Mouse (Mus musculus): ENCODE data around the gene Ckm. TPM values are rescaled to one million over a fixed set of nuclear protein-coding genes. Genes with fewer than 3 reads are reported as not detected.

Gene Ckm
- polyA plus RNA-seq, 1 experiment from 2014 or later, result 910 TPM

DNA sequence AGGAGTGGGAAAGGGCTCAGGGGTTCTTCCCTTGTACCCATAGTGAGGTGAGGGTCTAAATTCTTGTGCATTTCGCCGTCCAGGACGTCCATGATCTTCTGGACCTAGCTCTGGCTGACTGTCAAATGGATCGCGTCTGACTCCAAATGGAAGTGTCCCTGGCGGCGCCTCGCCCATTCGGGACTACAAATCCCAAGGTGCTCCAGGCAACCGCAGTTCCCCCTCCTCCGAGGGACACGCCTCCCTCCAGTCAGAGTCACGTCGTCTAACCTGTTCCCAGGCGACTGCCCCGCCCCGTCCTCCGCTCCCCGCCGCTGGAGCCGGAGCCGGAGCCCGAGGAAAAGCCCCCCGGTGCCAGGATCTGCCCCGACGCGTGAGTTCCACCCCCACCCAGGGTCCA is 43.6 kb upstream of the Ckm start:
- Histone ChIP-seq H3K4me1 (ENCODE audit: control insufficient read depth in 2 of 2, insufficient read depth in 2 of 2, low read length in 2 of 2) (peaks cover 24 to 43% of the 10 kb centered on the region in 2 experiments), H3K9ac (ENCODE audit: low read length) (peak overlapping the region; percentile 74), H3K36me3 (ENCODE audit: control insufficient read depth, insufficient read depth, low read length) (peaks cover 19% of the 10 kb centered on the region), H3K9me3 (ENCODE audit: control insufficient read depth, low read length) (no peaks in the 10 kb centered on the region), H3K27me3 (ENCODE audit: control insufficient read depth, insufficient read depth, low read length) (no peaks in the 10 kb centered on the region), H3K4me3 (ENCODE audit: control insufficient read depth in 1 of 2, insufficient read depth in 1 of 2, low read depth in 1 of 2, low read length in 2 of 2) (peak overlapping the region; percentile 56 to 65), H3K27ac (replicated peaks in 1 of 2; ENCODE audit: control insufficient read depth in 1 of 2, insufficient read depth in 1 of 2, low read depth in 2 of 2, low read length in 2 of 2) (peak overlapping the region; percentile 87 to 92), H3K4me2 (ENCODE audit: low read length) (peak overlapping the region; percentile 80)
- peak; percentile 76 for ATAC-seq (ENCODE audit: insufficient number of reproducible peaks, insufficient read depth, low FRiP score, low read depth)
- under 1% methylated on average over 27 of the region's 27 CpGs for WGBS

DNA sequence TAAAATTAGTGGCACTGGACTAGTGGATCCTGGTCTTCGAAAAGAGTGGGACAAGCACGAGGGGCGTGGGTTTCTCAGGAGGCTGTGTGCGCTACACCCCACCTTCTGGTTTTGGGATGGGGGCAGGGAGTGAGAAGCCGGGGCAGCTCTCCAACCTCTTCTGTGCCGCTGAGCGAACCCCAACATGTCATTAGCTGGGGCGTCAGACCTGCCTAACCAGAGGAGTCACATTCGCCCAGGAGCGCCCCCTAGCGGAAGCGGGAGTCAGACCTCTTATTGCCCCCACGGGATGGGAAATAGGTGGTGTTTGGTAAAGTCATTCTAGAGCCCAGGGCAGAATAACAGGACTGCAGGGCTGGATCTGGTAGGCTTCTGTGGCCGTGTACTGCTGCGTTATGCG is 42.9 kb upstream of the Ckm start:
- H3K27me3 ChIP-seq (ENCODE audit: control insufficient read depth, insufficient read depth, low read length), result no peaks in the 10 kb centered on the region
- H3K4me3 ChIP-seq (ENCODE audit: control insufficient read depth in 1 of 2, insufficient read depth in 1 of 2, low read depth in 1 of 2, low read length in 2 of 2), result peak overlapping the region; percentile 56 to 65
- H3K9ac ChIP-seq (ENCODE audit: low read length), result peak overlapping the region; percentile 74
- WGBS, result 5% methylated on average over 16 of the region's 16 CpGs
- no peak for ATAC-seq (ENCODE audit: insufficient number of reproducible peaks, insufficient read depth, low FRiP score, low read depth)
- H3K9me3 ChIP-seq (ENCODE audit: control insufficient read depth, low read length), result no peaks in the 10 kb centered on the region
- H3K4me2 ChIP-seq (ENCODE audit: low read length), result peak overlapping the region; percentile 80
- H3K27ac ChIP-seq (replicated peaks in 1 of 2; ENCODE audit: control insufficient read depth in 1 of 2, insufficient read depth in 1 of 2, low read depth in 2 of 2, low read length in 2 of 2), result peak overlapping the region; percentile 87 to 92
- peaks cover 24 to 43% of the 10 kb centered on the region in 2 experiments for H3K4me1 ChIP-seq (ENCODE audit: control insufficient read depth in 2 of 2, insufficient read depth in 2 of 2, low read length in 2 of 2)
- H3K36me3 ChIP-seq (ENCODE audit: control insufficient read depth, insufficient read depth, low read length), result peaks cover 11% of the 10 kb centered on the region

GRCm38 (mm10) chr7:19362276-19362675 is 42.3 kb upstream of the Ckm start:
- Histone ChIP-seq H3K27ac (replicated peaks in 1 of 2; ENCODE audit: control insufficient read depth in 1 of 2, insufficient read depth in 1 of 2, low read depth in 2 of 2, low read length in 2 of 2) (peak overlapping the region; percentile 87 to 92), H3K4me1 (ENCODE audit: control insufficient read depth in 2 of 2, insufficient read depth in 2 of 2, low read length in 2 of 2) (peaks cover 24 to 43% of the 10 kb centered on the region in 2 experiments), H3K4me2 (ENCODE audit: low read length) (peak overlapping the region; percentile 80), H3K36me3 (ENCODE audit: control insufficient read depth, insufficient read depth, low read length) (peaks cover 5% of the 10 kb centered on the region), H3K27me3 (ENCODE audit: control insufficient read depth, insufficient read depth, low read length) (no peaks in the 10 kb centered on the region), H3K9me3 (ENCODE audit: control insufficient read depth, low read length) (no peaks in the 10 kb centered on the region), H3K9ac (ENCODE audit: low read length) (peak overlapping the region; percentile 74), H3K4me3 (ENCODE audit: control insufficient read depth in 1 of 2, insufficient read depth in 1 of 2, low read depth in 1 of 2, low read length in 2 of 2) (peak overlapping the region; percentile 56 to 65)
- 15% methylated on average over 4 of the region's 4 CpGs for WGBS
- peak; percentile 44; the same call in 1 of the 2 replicates for ATAC-seq (ENCODE audit: insufficient number of reproducible peaks, insufficient read depth, low FRiP score, low read depth)

DNA sequence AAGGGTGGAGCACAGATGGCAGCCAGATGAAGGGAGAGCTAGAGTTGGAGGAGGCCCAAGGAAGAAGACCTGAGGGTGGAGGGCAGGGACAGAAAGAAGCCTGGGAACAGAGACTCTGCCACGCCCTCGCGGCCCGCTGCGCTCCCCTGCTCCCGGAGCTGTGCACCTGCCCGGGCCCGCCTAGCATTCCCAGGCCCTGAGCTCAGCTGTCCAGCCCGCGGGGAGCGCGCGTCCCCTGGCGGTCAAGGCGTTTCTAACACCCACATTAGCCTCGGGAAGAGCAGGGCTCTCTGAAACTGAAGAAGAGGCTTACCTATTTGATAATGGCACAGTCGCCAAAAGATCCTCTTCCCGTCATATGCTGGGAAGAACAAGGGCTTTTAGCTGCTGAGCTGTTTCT is 40.7 kb upstream of the Ckm start:
- peak overlapping the region; percentile 35; the same call in 1 of the 2 replicates for H3K9ac ChIP-seq (ENCODE audit: low read length)
- no peaks in the 10 kb centered on the region for H3K9me3 ChIP-seq (ENCODE audit: control insufficient read depth, low read length)
- peak overlapping the region; percentile 87 to 92 for H3K27ac ChIP-seq (replicated peaks in 1 of 2; ENCODE audit: control insufficient read depth in 1 of 2, insufficient read depth in 1 of 2, low read depth in 2 of 2, low read length in 2 of 2)
- peaks cover 5% of the 10 kb centered on the region for H3K36me3 ChIP-seq (ENCODE audit: control insufficient read depth, insufficient read depth, low read length)
- 2% methylated on average over 18 of the region's 18 CpGs for WGBS
- no peaks in the 10 kb centered on the region for H3K27me3 ChIP-seq (ENCODE audit: control insufficient read depth, insufficient read depth, low read length)
- H3K4me1 ChIP-seq (ENCODE audit: control insufficient read depth in 2 of 2, insufficient read depth in 2 of 2, low read length in 2 of 2), result peaks cover 24 to 35% of the 10 kb centered on the region in 2 experiments
- no peak overlapping the region for H3K4me3 ChIP-seq (ENCODE audit: control insufficient read depth in 1 of 2, insufficient read depth in 1 of 2, low read depth in 1 of 2, low read length in 2 of 2)
- no peak for ATAC-seq (ENCODE audit: insufficient number of reproducible peaks, insufficient read depth, low FRiP score, low read depth)
- peak overlapping the region; percentile 40 for H3K4me2 ChIP-seq (ENCODE audit: low read length)

DNA sequence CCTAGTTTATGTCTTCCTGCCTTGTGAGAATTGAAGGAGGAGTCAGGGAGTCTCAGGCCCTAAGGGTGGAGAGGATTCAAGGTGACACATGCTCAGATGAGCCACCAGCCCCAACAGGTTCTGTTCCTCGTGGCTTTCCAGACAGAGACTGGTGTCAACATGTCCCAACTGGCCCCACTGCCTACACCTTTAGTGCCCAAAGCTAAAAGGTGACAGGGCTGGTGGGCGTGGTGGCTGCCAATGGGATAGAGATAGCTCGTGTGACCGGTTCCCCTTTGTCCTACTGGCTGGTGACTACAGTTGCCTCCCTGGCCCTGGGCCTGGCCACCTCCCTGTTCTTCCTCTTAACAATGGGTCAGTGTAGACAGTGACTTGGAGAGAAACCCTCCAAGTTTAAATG is 39.2 kb upstream of the Ckm start:
- Histone ChIP-seq H3K4me1 (ENCODE audit: control insufficient read depth in 2 of 2, insufficient read depth in 2 of 2, low read length in 2 of 2) (peaks cover 24 to 34% of the 10 kb centered on the region in 2 experiments), H3K27ac (replicated peaks in 1 of 2; ENCODE audit: control insufficient read depth in 1 of 2, insufficient read depth in 1 of 2, low read depth in 2 of 2, low read length in 2 of 2) (no peak overlapping the region), H3K36me3 (ENCODE audit: control insufficient read depth, insufficient read depth, low read length) (peaks cover 8% of the 10 kb centered on the region), H3K4me2 (ENCODE audit: low read length) (no peak overlapping the region), H3K9ac (ENCODE audit: low read length) (no peak overlapping the region), H3K4me3 (ENCODE audit: control insufficient read depth in 1 of 2, insufficient read depth in 1 of 2, low read depth in 1 of 2, low read length in 2 of 2) (no peak overlapping the region), H3K27me3 (ENCODE audit: control insufficient read depth, insufficient read depth, low read length) (no peaks in the 10 kb centered on the region), H3K9me3 (ENCODE audit: control insufficient read depth, low read length) (no peaks in the 10 kb centered on the region)
- ATAC-seq (ENCODE audit: insufficient number of reproducible peaks, insufficient read depth, low FRiP score, low read depth), result no peak
- WGBS, result 63% methylated on average over 4 of the region's 4 CpGs

GRCm38 (mm10) chr7:19368380-19368779 is 36.2 kb upstream of the Ckm start:
- Histone ChIP-seq H3K36me3 (ENCODE audit: control insufficient read depth, insufficient read depth, low read length) (peaks cover 36% of the 10 kb centered on the region), H3K9me3 (ENCODE audit: control insufficient read depth, low read length) (no peaks in the 10 kb centered on the region), H3K27ac (replicated peaks in 1 of 2; ENCODE audit: control insufficient read depth in 1 of 2, insufficient read depth in 1 of 2, low read depth in 2 of 2, low read length in 2 of 2) (no peak overlapping the region), H3K4me2 (ENCODE audit: low read length) (no peak overlapping the region), H3K27me3 (ENCODE audit: control insufficient read depth, insufficient read depth, low read length) (no peaks in the 10 kb centered on the region), H3K4me3 (ENCODE audit: control insufficient read depth in 1 of 2, insufficient read depth in 1 of 2, low read depth in 1 of 2, low read length in 2 of 2) (no peak overlapping the region), H3K4me1 (ENCODE audit: control insufficient read depth in 2 of 2, insufficient read depth in 2 of 2, low read length in 2 of 2) (peaks cover 5 to 12% of the 10 kb centered on the region in 2 experiments; a peak in 3 of 4 replicates), H3K9ac (ENCODE audit: low read length) (no peak overlapping the region)
- no peak for ATAC-seq (ENCODE audit: insufficient number of reproducible peaks, insufficient read depth, low FRiP score, low read depth)
- WGBS, result 23% methylated on average over 16 of the region's 16 CpGs

DNA sequence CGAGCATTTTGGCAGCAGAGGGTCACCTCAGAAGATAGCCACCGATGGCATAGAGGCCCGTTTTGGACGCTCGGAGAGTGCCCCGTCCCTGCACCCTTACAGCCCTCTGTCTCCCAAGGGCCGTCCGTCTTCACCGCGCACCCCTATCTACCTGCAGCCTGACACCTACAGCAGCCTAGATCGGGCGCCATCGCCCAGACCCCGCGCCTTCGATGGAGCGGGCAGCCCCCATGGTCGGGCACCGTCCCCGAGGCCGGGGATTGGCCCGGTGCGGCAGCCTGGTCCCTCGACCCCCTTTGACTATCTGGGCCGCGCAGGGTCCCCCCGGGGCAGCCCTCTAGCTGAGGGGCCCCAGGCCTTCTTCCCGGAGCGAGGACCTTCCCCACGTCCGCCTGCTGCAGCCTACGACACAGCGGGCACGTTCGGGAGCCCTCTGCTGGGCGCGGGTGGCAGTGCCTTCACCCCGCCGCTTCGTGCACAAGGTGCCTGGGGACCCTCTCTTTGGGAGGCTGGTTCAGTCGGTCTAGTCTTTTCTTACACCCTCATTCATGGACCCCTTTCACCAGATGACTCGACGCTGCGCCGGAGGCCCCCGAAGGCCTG is 34.7 kb upstream of the Ckm start:
- 22% methylated on average over 45 of the region's 46 CpGs for WGBS
- H3K36me3 ChIP-seq (ENCODE audit: control insufficient read depth, insufficient read depth, low read length), result peaks cover 52% of the 10 kb centered on the region
- peak overlapping the region in 1 of 2 experiments; percentile 24; a peak in 3 of 4 replicates for H3K4me3 ChIP-seq (ENCODE audit: control insufficient read depth in 1 of 2, insufficient read depth in 1 of 2, low read depth in 1 of 2, low read length in 2 of 2)
- peak overlapping the region; percentile 45; the same call in 1 of the 2 replicates for H3K9ac ChIP-seq (ENCODE audit: low read length)
- no peaks in the 10 kb centered on the region for H3K9me3 ChIP-seq (ENCODE audit: control insufficient read depth, low read length)
- H3K27ac ChIP-seq (replicated peaks in 1 of 2; ENCODE audit: control insufficient read depth in 1 of 2, insufficient read depth in 1 of 2, low read depth in 2 of 2, low read length in 2 of 2), result no peak overlapping the region
- H3K27me3 ChIP-seq (ENCODE audit: control insufficient read depth, insufficient read depth, low read length), result no peaks in the 10 kb centered on the region
- peak overlapping the region; percentile 59 for H3K4me2 ChIP-seq (ENCODE audit: low read length)
- no peak for ATAC-seq (ENCODE audit: insufficient number of reproducible peaks, insufficient read depth, low FRiP score, low read depth)
- H3K4me1 ChIP-seq (ENCODE audit: control insufficient read depth in 2 of 2, insufficient read depth in 2 of 2, low read length in 2 of 2), result peaks cover 0 to 2% of the 10 kb centered on the region in 2 experiments; a peak in 1 of 4 replicates
